Mouse (Mus musculus): Measurements from ENCODE around the gene Havcr2. TPM values are rescaled to one million over a fixed set of nuclear protein-coding genes. Genes with fewer than 3 reads are reported as not detected.

The Havcr2 gene
- polyA plus RNA-seq, 1 experiment from 2014 or later, result 0.15 TPM

Other genes with a start within 250 kb of the Havcr2 start
- gene Fndc9, start 219.4 kb upstream of the Havcr2 start, polyA plus RNA-seq (2015; fragmentation: Nextera tagmentation; extraction: Ambion mirVana), result 3.2 and 5.3 TPM in 2 replicates
- 88.4 and 91.4 TPM in 2 replicates for gene Cyfip2, start 142.1 kb upstream of the Havcr2 start, polyA plus RNA-seq (2015; fragmentation: Nextera tagmentation; extraction: Ambion mirVana)
- gene Itk, start 65.4 kb upstream of the Havcr2 start, polyA plus RNA-seq (2015; fragmentation: Nextera tagmentation; extraction: Ambion mirVana), result not detected in 2 replicates
- gene Fam71b, start 58.4 kb upstream of the Havcr2 start, polyA plus RNA-seq (2015; fragmentation: Nextera tagmentation; extraction: Ambion mirVana), result not detected in 2 replicates
- gene Med7, start 18.0 kb upstream of the Havcr2 start, polyA plus RNA-seq (2015; fragmentation: Nextera tagmentation; extraction: Ambion mirVana), result 73.1 and 88.4 TPM in 2 replicates
- gene Gm12169, start 69.3 kb downstream of the Havcr2 start, polyA plus RNA-seq (2015; fragmentation: Nextera tagmentation; extraction: Ambion mirVana), result not detected in 2 replicates
- not detected in 2 replicates for gene BC053393, start 116.6 kb downstream of the Havcr2 start, polyA plus RNA-seq (2015; fragmentation: Nextera tagmentation; extraction: Ambion mirVana)
- gene Dppa1, start 174.3 kb downstream of the Havcr2 start, polyA plus RNA-seq (2015; fragmentation: Nextera tagmentation; extraction: Ambion mirVana), result not detected in 2 replicates

All from forebrain, embryonic 16.5 days (tissue).